Mouse (Mus musculus): Measurements from ENCODE around the gene Tbc1d14.

DNA sequence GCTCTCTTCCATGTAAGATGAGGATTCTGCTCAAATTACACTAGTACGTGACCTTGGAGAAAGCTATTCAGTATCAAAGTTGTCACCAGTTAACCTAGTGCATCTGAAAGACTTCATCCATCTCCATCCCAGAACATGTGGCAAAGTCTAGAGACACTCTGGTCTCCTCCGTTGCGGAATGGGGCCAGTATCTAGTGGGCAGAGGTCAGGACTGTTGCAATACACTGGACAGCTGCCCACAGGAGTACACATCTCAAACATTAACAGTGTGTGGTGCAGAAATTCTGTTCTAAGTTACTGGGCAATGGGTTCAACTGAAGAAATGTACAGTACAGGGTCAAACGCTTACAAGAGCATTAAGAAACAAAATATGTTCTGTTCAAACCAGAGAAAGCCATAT lies 25.0 kb downstream of the Tbc1d14 start:
- TF ChIP-seq EP300 (IDR thresholded peaks at IDR 0.05; ENCODE audit: low read depth) (no peak), CTCF (IDR thresholded peaks at IDR 0.05; ENCODE audit: low read depth) (no peak)

Data from heart, postnatal 0 days (tissue).